Mouse (Mus musculus) macrophage (primary cell): ENCODE results near the gene Gtf3a. TPM values are rescaled to one million over a fixed set of nuclear protein-coding genes. Genes with fewer than 3 reads are reported as not detected.

ENCODE experiments used
- H3K27ac ChIP-seq: fragments of 350-480 bp; formaldehyde crosslinking; 2 replicates; pipeline ENCODE4 v1.9.0; 2021
- H3K36me3 ChIP-seq: fragments of 350-480 bp; formaldehyde crosslinking; 2 replicates; pipeline ENCODE4 v1.9.0; 2021; ENCODE audit errors: inconsistent target
- H3K4me3 ChIP-seq: fragments of 350-480 bp; formaldehyde crosslinking; 2 replicates; pipeline ENCODE4 v1.9.0; 2021; ENCODE audit errors: inconsistent target
- H3K79me2 ChIP-seq: fragments of 350-480 bp; formaldehyde crosslinking; 2 replicates; pipeline ENCODE4 v1.9.0; 2021; ENCODE audit errors: inconsistent target
- WGBS: methylation state at CpG from one replicate; pipeline ENCODE4 v1.1.7; 2026; ENCODE audit warnings: inconsistent platforms; ENCODE audit not compliant: missing documents; 5-methylcytosine and 5-hydroxymethylcytosine counted together
- polyA plus RNA-seq: library from polyadenylated mRNA; stranded (reverse); fragments of 250-400 nt; gene quantifications from 3 replicates; pipeline ENCODE4 v1.2.4, GENCODE M21; 2018; ENCODE audit warnings: inconsistent platforms

Gtf3a gene
- polyA plus RNA-seq, 1 experiment from 2014 or later: 46.2 TPM

DNA sequence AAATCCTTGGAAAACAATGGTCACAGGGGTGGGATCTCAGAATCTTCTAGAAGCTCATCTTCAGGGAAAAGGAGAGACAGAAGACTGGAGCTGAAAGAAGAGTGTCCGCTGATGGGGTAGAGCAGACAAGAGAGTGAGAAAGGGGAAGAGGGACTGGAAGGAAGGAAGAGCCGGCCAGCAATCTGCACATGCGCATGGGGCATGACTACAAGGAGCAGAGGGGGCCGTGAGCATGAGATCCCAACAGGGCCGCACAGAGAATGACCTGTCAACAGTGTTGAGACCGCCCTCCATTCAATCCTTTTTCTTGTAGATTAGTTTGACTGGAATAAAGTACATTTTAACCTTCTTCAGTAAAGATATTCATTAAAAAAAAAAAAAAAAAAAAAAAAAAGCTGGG lies 960 bp upstream of the Gtf3a start:
- WGBS: 22% methylated on average over 5 of the region's 6 CpGs
- Histone ChIP-seq H3K79me2 (peaks cover 21% of the 10 kb centered on the region), H3K4me3 (no peak overlapping the region), H3K27ac (no peak overlapping the region; the same call in 1 of the 2 replicates), H3K36me3 (peaks cover 14% of the 10 kb centered on the region)

- peak overlapping the region; percentile 77 for H3K27ac ChIP-seq
- H3K79me2 ChIP-seq: peaks cover 21% of the 10 kb centered on the region
- peak overlapping the region; percentile 30 for H3K4me3 ChIP-seq
- WGBS: 16% methylated on average over 10 of the region's 10 CpGs
- H3K36me3 ChIP-seq: peaks cover 20% of the 10 kb centered on the region
Observed at GRCm38 (mm10) chr5:146948041-146948507, 383 bp upstream of the Gtf3a start.

GRCm38 (mm10) chr5:146954576-146954975 lies 6.1 kb downstream of the Gtf3a start:
- 95% methylated on average over 7 of the region's 7 CpGs for WGBS
- Histone ChIP-seq H3K36me3 (peaks cover 82% of the 10 kb centered on the region), H3K27ac (no peak overlapping the region), H3K4me3 (no peak overlapping the region), H3K79me2 (peaks cover 17% of the 10 kb centered on the region)

DNA sequence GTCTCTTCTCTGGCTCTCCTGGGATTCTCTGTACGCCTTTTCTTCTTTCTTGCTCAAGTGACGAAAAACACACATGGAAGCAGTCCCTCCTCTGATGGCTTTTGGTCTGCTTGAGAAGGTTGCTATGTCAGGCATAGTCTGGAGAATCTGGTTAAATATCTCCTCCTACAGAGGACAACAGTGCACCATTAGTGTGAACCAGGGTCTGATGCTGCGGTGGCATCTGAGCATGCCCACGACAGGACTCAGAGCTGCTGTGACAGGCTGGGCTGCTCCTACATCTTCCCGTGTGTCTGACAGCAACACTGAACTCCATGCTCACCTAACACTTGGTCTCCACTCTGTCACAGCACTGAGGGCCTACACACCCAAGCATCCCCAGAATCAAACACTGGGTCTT lies 7.2 kb downstream of the Gtf3a start:
- no peak overlapping the region for H3K27ac ChIP-seq
- WGBS: 90% methylated on average over 4 of the region's 5 CpGs
- peaks cover 15% of the 10 kb centered on the region; the same call in 1 of the 2 replicates for H3K79me2 ChIP-seq
- no peak overlapping the region for H3K4me3 ChIP-seq
- H3K36me3 ChIP-seq: peaks cover 84% of the 10 kb centered on the region

- WGBS: 93% methylated on average over 18 of the region's 18 CpGs
- peaks cover 22% of the 10 kb centered on the region; the same call in 1 of the 2 replicates for H3K79me2 ChIP-seq
- H3K36me3 ChIP-seq: peaks cover 78% of the 10 kb centered on the region
- no peak overlapping the region for H3K4me3 ChIP-seq
- H3K27ac ChIP-seq: no peak overlapping the region
Observed at GRCm38 (mm10) chr5:146956678-146957077, 8.2 kb downstream of the Gtf3a start.

- H3K36me3 ChIP-seq: peaks cover 15% of the 10 kb centered on the region; the same call in 1 of the 2 replicates
- 2% methylated on average over 44 of the region's 46 CpGs for WGBS
- H3K4me3 ChIP-seq: peak within 1 kb of the TSS; percentile 96
- peaks cover 41% of the 10 kb centered on the region; the same call in 1 of the 2 replicates for H3K79me2 ChIP-seq
- H3K27ac ChIP-seq: peak within 1 kb of the TSS; percentile 43
Observed at GRCm38 (mm10) chr5:146963118-146963936, 14.9 kb downstream of the Gtf3a start, which contains the start of gene Mtif3. TSS of gene Mtif3 (minus strand) at chr5:146963800.

DNA sequence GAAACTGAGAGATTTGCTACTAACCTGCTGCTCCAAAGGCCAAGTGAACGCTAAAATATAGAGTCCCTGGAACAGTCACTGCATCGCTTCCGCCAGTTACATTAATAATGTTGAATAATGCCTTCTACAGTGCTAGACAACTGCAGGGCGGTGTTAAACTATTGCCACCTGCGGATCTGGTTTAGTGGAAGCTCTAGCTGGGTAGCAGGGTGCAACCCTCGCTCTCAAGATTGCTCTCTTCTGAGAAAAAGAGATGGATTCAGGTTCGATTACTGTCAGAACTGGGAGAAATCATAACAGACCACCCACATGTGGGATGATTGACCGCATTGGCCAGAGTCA lies 15.5 kb downstream of the Gtf3a start:
- 70% methylated on average over 7 of the region's 8 CpGs for WGBS
- peak overlapping the region; percentile 96 for H3K4me3 ChIP-seq

DNA sequence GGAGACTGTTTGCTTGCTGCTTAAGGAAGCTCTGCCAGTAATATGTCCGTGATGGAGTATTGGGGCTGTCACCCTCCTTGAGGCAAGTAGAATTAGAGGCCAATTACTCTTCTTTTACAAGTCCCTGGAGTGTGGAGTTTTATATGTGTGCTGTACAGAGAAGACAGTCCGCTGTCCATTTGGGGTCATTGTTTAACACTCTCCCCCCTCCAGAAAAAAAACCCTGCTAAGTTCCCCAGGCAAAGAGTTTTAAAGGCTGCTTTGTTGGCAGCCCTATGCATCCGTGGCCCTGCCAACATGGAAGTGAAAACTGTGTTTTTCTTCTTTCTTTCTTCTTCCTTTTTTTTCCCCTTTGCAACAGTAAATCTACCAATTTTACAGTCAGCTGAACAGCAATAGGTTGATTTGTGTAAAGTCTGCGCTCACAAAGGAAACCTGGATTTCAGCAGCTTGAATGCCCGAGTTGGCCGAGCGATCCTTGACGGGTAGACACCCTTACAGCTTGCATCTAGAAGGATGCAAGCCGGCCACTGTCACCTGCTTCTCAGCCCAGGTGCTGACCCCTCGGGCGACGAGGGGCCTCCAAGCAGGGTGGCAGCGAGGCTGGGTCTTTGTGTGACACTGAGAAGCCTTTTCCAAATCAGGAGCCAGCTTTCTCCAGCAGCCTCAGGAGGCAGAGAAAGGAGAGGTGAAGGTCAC lies 20.4 kb downstream of the Gtf3a start:
- no peaks in the 10 kb centered on the region for H3K36me3 ChIP-seq
- H3K79me2 ChIP-seq: no peaks in the 10 kb centered on the region
- 78% methylated on average over 13 of the region's 13 CpGs for WGBS
- H3K27ac ChIP-seq: no peak overlapping the region
- H3K4me3 ChIP-seq: no peak overlapping the region

More for the DNA sequence above, 15.5 kb downstream of the Gtf3a start:
- H3K79me2 ChIP-seq: peaks cover 41% of the 10 kb centered on the region; the same call in 1 of the 2 replicates
- H3K36me3 ChIP-seq: 0 out of 2 replicates have a peak, but pooled peaks cover 9% of the 10 kb centered on the region
- H3K27ac ChIP-seq: peak overlapping the region; percentile 43; the same call in 1 of the 2 replicates

DNA sequence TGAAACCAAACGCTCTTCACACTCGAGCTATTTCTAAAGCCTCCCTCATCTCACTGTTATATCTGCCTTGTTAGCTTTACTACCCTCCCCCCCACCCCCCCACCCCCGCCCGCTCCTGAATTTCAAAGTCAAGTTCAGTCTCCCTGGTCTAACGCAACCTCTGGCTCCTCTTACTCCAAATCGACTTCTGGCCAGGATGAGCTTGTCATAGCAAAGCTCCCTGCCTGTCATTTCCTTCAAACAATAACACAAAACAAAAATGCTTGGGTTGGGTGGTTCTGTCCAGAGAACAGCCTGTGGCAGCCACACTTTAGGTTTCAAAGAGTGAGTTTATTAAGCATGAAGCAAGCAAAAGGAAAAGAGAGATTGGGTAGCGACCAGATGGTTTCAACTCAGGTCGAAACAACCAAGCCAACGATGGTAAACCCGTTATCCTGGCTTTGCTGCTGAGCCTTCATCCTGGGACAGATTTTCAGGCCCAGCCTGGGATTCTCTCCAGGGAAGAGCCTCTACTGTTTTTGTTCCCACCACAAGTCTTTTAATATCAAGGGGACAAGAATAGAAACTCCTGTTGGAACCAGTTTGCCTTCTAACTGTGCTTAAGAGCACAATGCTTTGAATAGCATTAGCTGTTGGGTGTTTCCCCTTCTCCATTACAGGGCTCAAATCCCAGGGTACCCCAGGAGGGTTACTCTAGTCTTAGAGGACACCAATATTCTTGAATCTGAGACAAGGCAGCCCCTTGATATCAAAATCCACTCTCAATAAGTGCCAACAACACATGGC lies 23.5 kb downstream of the Gtf3a start:
- no peak overlapping the region for H3K27ac ChIP-seq
- WGBS: 66% methylated on average over 8 of the region's 10 CpGs
- no peak overlapping the region for H3K4me3 ChIP-seq
- H3K79me2 ChIP-seq: no peaks in the 10 kb centered on the region
- H3K36me3 ChIP-seq: no peaks in the 10 kb centered on the region

DNA sequence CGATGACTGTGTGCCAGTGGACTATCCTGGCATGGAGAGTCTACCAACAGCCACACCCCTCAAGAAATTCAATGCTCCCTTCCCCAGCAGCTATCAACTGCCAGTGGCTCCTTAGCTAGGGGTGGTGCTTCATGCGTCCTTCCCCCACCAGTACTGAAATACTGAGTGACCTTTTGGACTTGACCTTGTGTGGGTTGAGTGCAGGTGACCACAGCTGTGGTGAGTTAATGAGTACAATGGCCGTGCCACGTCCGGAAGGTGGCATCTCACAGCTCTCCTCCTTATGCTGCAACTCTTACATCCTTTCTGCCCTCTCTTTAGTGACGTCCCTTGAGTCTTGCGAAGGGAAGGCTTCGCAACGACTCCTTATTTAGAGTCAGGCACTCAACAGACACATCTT lies 24.9 kb downstream of the Gtf3a start:
- 91% methylated on average over 9 of the region's 9 CpGs for WGBS
- H3K27ac ChIP-seq: no peak overlapping the region
- no peaks in the 10 kb centered on the region for H3K36me3 ChIP-seq
- no peaks in the 10 kb centered on the region for H3K79me2 ChIP-seq
- H3K4me3 ChIP-seq: no peak overlapping the region

DNA sequence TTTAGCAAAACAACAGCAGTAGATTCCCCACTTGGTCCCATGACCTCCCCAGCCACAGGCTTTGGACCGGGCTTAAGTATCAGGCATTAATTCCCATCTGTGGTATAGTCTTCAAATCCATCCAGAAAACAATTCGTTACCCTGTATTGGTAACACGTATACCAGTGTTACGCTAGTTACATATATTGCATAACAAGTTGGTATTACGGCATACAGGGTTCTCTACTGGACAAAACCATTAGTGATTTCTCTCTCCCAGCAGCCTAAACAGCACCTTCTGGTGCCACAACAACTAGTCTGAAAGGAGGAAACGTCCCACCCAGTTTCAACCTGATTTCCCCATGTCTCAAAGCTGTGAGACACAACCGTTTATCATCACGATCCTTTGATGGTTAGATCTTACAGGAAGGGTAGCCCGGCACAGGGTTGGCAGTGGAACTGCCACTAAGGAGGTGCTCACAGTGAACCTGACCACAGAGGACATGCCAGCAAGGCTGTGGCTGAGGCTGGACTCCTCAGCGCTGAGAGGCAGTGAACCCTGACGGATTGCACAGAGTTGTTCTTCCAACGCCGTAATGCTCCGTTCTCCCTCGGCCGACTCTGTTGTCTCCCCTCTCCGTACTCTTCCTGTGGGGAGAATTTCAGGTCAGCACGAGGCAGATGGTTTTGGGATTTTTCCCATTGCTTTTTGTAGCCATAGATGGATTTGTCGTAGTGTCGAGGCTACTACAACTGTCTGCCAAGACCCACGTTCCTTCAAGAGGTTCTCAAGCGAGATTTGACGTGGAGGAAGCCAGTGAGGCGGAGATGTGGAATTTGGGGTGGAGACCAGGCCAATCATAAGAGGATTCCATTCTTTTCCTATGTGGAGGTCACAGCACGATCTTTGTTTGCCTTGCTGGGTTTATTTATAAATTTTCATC lies 25.7 kb downstream of the Gtf3a start:
- H3K36me3 ChIP-seq: no peaks in the 10 kb centered on the region
- H3K79me2 ChIP-seq: no peaks in the 10 kb centered on the region
- no peak overlapping the region for H3K27ac ChIP-seq
- WGBS: 86% methylated on average over 25 of the region's 25 CpGs
- H3K4me3 ChIP-seq: no peak overlapping the region

DNA sequence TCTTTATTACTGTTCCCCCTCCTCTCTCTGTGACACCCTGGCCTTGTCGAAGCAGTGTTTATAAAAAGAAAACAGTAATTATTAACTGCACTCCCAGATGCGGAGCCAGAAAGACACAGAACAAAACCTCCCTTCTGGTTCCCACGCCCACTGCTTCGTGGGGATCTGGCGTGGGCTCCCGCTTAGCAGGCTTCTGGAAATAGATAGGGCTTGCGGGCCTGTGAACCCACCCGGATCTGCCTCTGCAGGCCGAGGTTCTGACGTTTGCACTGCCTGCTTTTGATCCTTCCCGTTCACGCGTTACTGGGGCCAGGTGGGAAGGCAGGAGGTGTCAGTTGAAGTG lies 26.3 kb downstream of the Gtf3a start:
- no peaks in the 10 kb centered on the region for H3K36me3 ChIP-seq
- 77% methylated on average over 13 of the region's 13 CpGs for WGBS
- H3K27ac ChIP-seq: no peak overlapping the region
- no peak overlapping the region for H3K4me3 ChIP-seq
- no peaks in the 10 kb centered on the region for H3K79me2 ChIP-seq

DNA sequence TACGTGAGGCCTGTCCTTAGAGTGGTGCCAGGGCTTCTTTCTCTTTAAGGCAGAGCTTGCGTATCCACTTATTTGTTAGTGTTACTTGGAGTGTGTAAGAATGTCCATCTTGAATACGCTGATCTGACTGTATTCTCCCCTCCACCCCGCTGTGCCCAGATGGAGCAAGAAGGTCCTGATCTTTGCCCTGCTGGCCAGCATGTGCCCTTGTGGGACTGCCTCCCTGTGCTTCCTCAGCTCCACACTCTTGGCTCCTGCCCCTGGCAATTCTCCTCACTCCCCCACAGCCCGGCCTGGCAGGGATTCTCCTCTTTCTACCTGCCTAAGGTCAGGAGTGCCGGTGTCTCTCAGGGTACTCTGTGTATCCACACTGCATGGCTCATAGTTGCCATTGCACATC lies 32.9 kb downstream of the Gtf3a start:
- no peaks in the 10 kb centered on the region for H3K36me3 ChIP-seq
- H3K79me2 ChIP-seq: no peaks in the 10 kb centered on the region
- WGBS: 95% methylated on average over 6 of the region's 6 CpGs
- H3K4me3 ChIP-seq: no peak overlapping the region
- H3K27ac ChIP-seq: no peak overlapping the region

DNA sequence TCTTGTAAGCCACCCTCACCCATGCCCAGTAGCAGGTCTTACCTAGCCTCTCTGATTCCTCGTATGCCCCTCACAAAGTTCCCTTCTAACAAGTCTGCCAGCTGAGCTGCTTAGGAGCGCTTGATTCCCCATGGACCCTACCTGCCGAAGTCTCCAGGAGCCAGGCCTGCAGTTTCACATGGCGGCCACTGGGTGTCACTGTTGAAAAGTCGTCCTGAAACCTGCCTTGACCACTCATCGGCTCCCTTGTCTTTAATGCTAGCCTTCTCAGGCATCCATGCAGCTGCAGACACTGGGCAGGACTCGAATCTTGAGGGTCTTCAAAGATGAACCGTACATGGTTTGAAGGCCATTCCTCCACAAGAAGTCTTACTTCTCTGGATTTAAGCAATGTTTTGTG lies 34.8 kb downstream of the Gtf3a start:
- H3K4me3 ChIP-seq: no peak overlapping the region
- H3K27ac ChIP-seq: no peak overlapping the region
- 7% methylated on average over 8 of the region's 8 CpGs for WGBS
- no peaks in the 10 kb centered on the region for H3K36me3 ChIP-seq
- H3K79me2 ChIP-seq: no peaks in the 10 kb centered on the region
